Mouse (Mus musculus) cerebellum, adult 11 months (tissue): ENCODE measurements around the gene Btbd35f6.
"Not testable (repeated sequence)": the region's sequence is repeated elsewhere in the genome, so short reads cannot be mapped to it uniquely, and the experiment has no call there.

ENCODE experiments used
- DNase-seq: peaks from one replicate; pipeline ENCODE4 v3.0.0; 2022

The Btbd35f6 gene

GRCm38 (mm10) chrX:33956440-33956839 lies at the start of gene Btbd35f6:
Btbd35f6 (minus strand) TSS chrX:33956540.
- not testable (repeated sequence) for DNase-seq

GRCm38 (mm10) chrX:33986716-33987115 lies 30.4 kb upstream of the Btbd35f6 start, which contains the start of gene Gm21870:
Gm21870 (minus strand) TSS chrX:33986816.
- not testable (repeated sequence) for DNase-seq

GRCm38 (mm10) chrX:33930216-33930615 lies 26.1 kb downstream of the Btbd35f6 start:
- not testable (repeated sequence) for DNase-seq

- not testable (repeated sequence) for DNase-seq
Measured at GRCm38 (mm10) chrX:33928225-33928624, 28.1 kb downstream of the Btbd35f6 start.

- not testable (repeated sequence) for DNase-seq
Measured at GRCm38 (mm10) chrX:33926344-33926743, 30.0 kb downstream of the Btbd35f6 start.

- not testable (repeated sequence) for DNase-seq
Measured at GRCm38 (mm10) chrX:33925420-33925819, 30.9 kb downstream of the Btbd35f6 start.
